Mouse (Mus musculus) olfactory bulb, adult 2 months (tissue): ENCODE measurements around the gene Igf1.

ENCODE experiments used
- CTCF ChIP-seq: fragments of 200-500 bp; IDR thresholded peaks from 2 replicates; pipeline ENCODE4 v1.5.1; 2012; ENCODE audit warnings: low read depth, mild to moderate bottlenecking, low read length, moderate library complexity; ENCODE audit not compliant: insufficient read depth
- POLR2A ChIP-seq: fragments of 200-500 bp; IDR thresholded peaks from 2 replicates; pipeline ENCODE4 v1.6.1; 2012; ENCODE audit warnings: mild to moderate bottlenecking, low read depth, low read length, moderate library complexity; ENCODE audit not compliant: insufficient read depth

GRCm38 (mm10) chr10:87863326-87863725 lies 5.3 kb downstream of the Igf1 start:
- TF ChIP-seq CTCF (no peak), POLR2A (no peak)
